Mouse (Mus musculus) cerebellum, postnatal 4 days (tissue): Measurements from ENCODE around the gene Angptl2.

Experiments
- DNase-seq, 2 experiments: peaks; one replicate each; pipeline ENCODE4 v3.0.0; 2022; ENCODE audit warnings: low spot score in 2 of 2, mixed read lengths in 1 of 2

Angptl2 gene

DNA sequence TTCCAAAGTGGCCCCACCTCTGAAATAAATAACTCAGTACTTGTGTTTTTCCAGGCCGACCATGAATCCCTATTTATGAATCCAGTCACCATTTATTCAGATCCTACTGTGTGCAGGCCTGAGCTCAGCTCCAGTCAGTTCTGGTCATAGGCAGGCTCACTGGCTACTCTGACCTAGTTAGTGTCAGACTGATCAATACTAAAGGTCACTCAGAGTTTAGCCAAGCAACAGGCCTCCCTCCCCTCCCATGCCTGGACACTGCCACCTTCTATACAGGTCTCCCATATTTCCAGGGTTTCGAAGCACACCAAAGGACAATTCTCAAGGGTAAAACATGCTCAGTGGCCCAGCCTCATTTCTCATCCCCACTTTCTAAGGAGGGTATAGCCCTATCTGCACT, 54.7 kb downstream of the Angptl2 start:
- DNase-seq = no peak

DNA sequence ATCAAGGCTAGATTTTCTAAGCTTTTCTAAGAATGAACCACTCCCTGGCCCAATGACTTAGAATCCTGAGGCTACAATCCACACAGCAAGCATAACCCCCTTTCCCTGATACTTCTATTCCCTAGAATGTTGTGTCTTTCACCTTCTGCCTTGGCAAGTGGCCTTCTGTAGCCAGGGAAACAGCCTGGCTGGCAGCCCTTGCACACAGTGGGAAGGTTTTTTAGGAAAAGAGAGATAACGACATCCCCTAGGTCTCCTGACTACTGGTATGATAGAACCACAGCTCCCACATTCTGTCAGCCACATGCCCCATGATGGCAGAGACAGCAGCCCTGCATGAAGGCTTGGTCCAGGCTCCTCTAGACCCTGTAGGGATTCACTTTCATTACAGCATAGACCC, 55.6 kb downstream of the Angptl2 start:
- no peak for DNase-seq

GRCm38 (mm10) chr2:33272665-33273439, 57.0 kb downstream of the Angptl2 start:
- no peak for DNase-seq

GRCm38 (mm10) chr2:33274719-33275490, 59.0 kb downstream of the Angptl2 start:
- DNase-seq = no peak

DNA sequence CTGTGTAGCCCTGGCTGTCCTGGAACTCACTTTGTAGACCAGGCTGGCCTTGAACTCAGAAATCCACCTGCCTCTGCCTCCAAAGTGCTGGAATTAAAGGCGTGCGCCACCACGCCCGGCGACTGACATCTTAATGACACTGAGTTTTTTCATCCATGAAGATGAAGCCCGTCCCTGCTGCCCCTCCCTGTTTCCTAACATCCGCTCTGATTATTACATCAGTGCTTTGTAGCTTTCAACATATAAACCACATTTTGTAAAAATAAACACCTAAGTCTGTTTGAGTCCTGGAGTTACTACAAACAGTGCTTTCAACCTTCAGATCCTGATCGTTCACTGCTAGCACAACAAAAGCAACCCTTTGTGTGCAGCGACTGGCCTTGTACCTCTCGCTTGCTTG, 63.9 kb downstream of the Angptl2 start:
- no peak for DNase-seq

DNA sequence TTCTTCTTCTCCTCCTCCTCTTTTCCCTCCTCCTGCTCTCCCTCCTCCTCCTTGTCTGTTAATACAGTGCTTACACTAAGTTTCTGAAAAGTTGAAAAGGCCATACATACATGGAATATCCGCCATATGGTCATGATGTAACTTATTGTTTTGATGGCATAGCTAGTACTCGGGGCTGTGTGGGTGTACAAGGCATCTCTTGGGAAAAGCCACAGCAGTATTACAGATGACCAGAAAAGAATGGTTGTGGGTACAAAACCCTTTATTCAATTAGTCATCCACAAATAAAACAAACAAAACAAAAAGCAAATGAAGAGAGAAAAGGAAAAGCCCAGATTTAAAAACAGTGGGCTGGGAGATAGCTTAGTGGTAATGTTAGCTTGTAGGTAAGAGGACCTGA, 64.7 kb downstream of the Angptl2 start:
- no peak for DNase-seq

DNA sequence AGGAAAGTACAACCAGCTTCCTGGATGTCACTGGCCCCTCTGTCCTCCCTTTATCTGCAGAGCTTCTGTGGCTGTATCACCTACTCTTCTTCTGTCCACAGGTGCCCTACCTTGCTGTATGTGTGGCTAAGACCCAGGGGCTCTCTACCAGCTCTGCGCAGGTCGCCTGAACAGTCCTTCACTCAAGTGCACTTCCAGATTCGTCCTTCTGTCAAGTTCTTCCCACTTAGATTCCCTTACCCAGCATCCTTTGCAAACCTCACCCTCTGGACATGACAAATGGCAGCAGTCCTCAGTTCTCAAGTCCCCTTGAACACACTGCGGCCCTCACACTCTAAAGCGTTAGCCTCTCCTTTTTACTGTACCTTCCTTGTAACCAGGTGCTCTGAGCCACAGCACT, 65.9 kb downstream of the Angptl2 start:
- no peak for DNase-seq

- DNase-seq = peak in 1 of 2 experiments; percentile 74
These were observed 67.0 kb downstream of the Angptl2 start for GRCm38 (mm10) chr2:33282877-33283276.

GRCm38 (mm10) chr2:33283674-33284073, 67.8 kb downstream of the Angptl2 start:
- no peak for DNase-seq

DNA sequence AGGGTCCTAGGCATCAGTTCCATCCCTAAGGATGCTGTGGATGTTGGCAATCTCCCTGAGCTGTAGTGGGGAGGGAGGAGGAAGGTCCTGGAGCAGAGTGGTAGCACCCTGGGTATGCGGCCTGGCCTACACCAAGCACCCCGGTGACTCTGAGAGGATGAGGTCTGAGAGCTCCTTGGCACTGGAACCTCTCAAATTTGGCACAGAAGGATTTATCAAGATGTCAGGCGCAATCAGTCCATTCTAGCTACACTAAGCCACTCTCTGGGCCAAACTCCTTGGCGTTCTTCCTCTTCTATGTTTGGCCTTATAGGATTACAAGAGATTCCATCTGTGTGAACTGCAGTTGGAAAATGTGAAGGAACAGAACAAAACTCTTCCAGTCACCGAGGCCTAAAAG, 73.0 kb downstream of the Angptl2 start:
- no peak for DNase-seq

- no peak for DNase-seq
These were observed 74.6 kb downstream of the Angptl2 start for GRCm38 (mm10) chr2:33290491-33290890.

DNA sequence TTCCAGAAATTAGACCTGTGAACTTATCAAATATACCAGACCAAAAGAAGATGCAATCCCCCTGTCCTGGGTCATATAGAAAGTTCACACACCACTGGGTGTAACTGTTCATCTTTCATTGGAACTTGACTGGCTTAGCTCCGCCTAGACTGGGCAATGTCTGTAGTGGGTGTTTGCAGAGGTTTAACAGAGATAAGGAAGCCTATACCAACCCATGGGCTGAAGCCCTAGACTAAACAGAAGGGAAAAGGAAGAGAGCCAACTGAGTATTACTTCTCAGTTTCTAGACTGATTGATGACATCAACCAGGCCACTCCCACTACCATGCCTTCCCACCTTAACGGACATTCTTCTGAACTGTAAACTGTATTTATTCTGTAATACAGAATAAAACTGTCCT, 76.2 kb downstream of the Angptl2 start:
- no peak for DNase-seq

- DNase-seq = no peak
These were observed 79.2 kb downstream of the Angptl2 start for GRCm38 (mm10) chr2:33295115-33295514.
